Mouse (Mus musculus) skeletal muscle tissue, adult 2 months (tissue): ENCODE results near the gene Ap5s1.

Source experiments
- DNase-seq: peaks from one replicate; pipeline ENCODE4 v3.0.0-alpha.2; 2012; ENCODE audit warnings: low read depth, low spot score

Ap5s1 gene

GRCm38 (mm10) chr2:131187602-131187922, 19.3 kb upstream of the Ap5s1 start:
- no peak for DNase-seq

- DNase-seq = no peak
Observed at GRCm38 (mm10) chr2:131188311-131188710, 18.6 kb upstream of the Ap5s1 start.

DNA sequence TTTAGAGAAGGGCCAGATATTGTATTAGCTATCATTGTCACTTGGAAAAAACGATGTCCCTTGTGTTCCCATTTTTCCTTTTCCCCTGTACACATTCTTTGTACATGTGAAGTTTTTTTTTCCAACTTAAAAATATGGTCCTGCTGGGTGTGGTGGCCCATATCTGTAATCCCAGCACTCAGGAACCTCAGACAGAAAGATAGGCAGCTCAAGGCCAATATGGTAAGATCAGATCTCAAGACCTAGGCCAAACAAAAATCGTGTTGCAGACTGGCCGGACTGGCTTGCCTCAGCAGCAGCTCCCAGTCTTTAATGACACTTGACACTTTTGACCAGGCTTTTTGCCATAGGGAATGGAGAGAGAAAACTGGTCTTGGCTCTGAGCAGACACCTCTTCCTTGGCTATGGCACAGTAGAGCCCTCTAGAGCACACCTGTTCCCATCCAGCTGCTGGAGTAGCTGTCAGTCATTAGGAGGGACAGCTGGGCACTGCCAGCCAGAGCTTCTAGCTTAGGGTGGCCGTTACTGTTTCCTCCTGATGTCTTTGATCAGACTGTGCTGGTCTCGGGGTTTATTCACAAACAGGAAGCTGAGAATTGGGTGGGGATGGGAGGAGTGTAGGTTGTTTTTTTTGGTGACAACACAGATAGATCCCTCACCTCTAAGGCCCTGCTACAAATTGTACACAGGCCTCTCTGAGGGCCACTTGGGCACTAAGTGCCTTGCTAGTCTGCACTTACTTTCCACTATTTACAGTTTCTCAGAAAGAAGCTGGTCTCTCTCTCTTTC, 17.2 kb upstream of the Ap5s1 start:
- peak; percentile 86 for DNase-seq

DNA sequence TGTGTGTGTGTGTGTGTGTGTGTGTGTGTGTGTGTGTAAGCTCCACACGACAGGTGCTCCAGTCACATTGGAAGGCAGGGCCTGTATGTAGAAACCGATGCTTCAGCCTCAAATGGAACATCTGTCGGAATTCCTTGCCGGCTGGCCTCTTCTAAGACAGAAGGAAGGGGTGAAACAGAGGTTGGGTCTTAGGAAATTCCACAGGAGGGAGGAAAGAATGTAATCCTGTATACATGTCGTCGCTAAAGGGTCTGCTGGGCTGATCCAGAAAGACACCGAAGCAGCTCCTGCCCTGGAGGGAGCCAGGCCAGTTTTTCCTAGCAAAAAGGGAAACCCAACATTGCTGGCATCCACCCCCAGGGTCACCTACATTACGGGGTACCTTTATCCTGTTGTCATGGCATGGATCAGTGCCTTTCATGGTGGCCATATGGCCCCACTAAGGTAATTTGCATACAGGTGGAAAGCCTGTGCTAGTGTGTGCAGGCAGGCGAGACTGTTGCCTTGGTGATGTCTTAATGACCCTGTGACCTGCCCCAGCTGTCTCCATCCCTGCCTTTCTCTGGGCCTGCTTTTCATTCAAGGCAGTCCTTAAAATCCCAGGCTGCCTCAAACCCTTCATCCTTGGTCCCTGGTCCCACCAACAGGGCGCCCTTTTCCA, 16.4 kb upstream of the Ap5s1 start:
- no peak for DNase-seq

DNA sequence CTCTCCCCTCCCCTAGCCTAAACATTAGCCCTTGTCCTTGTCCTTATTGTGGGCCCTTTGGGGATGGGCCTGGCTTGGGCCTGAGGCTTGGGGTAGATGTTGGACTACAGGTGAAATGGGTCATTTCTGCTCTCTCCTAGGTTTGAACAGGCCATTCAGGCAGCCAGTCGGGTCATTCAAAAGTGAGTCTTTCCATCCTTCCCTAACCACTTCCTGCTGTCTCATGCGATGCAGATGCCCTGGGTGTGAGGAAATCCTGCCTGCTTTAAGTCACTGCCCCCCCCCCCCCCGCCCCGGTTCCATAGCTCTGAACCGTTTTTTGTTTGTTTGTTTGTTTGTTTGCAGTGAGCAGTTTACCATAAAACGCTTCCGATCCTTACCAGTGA, 15.9 kb upstream of the Ap5s1 start:
- no peak for DNase-seq

GRCm38 (mm10) chr2:131196606-131197316, 10.1 kb upstream of the Ap5s1 start:
- DNase-seq = no peak

DNA sequence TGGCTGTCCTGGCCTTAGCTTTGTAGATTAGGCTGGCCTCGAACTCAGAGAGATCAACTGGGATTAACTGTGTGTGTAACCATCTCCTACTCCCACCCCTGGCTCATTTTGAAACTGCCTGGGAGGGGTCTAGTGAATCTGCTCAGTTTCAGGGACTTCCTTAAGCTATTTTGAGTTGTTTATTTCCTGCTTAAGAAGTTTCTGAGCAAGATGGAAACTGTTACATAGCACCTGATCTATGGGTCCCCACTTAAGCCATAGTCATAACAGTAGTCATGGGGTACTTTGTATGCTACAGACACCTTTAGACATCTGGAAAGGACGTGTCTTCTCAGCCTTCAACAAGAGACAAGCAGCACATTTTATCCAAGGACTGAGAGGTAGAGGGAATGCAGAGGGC, 6.2 kb upstream of the Ap5s1 start:
- no peak for DNase-seq

- DNase-seq = no peak
Observed at GRCm38 (mm10) chr2:131201262-131201661, 5.6 kb upstream of the Ap5s1 start.

GRCm38 (mm10) chr2:131203816-131204409, 3.0 kb upstream of the Ap5s1 start:
- no peak for DNase-seq

DNA sequence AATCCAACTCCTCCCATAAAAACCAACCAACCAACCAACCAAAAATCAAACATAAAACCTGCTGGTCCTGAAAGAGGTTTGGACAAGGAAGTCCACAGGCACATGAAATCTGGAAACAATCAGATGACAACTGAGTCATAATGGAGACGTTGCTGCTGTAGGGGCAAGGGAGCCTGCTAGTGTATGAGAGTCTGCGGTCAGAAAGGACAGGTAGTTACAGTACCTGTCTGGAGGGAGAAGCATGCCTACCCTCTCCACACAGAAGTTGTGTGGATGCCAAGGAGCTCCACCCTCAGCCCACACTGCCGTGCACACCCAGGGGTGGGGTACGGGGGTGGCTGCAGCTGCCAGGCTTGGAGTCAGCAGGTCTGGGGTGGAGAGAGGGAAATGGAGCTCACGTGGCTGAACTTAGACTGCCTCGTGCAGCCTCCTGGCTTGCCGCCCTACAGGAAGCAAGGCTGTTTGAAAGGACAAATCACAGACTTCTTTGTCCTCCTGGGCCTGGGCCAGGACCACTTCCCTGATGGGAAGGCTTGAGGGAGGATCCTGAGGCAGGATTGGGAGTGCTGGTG, 2.4 kb upstream of the Ap5s1 start:
- peak; percentile 99 for DNase-seq

- DNase-seq = no peak
Observed at GRCm38 (mm10) chr2:131205521-131206182, 1.2 kb upstream of the Ap5s1 start.

DNA sequence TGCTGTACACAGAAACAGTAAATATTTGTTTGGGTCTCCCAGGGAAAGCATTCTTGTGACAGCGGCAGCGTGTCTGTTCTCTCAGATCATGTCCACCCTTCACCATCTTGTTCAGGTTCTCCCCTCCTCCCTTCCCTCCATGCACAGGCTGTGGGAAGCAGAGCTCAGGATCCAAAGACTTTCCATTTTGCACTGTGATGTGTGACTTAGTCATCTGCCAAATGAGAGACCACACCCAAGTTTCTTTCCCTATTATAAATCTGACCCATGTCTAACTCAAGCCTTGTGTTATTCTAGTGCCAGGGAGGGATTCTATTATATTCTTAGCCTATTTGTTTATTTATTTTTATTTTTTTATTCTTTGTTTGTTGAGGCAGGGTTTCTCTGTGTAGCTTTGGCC, 1.5 kb downstream of the Ap5s1 start:
- no peak for DNase-seq

DNA sequence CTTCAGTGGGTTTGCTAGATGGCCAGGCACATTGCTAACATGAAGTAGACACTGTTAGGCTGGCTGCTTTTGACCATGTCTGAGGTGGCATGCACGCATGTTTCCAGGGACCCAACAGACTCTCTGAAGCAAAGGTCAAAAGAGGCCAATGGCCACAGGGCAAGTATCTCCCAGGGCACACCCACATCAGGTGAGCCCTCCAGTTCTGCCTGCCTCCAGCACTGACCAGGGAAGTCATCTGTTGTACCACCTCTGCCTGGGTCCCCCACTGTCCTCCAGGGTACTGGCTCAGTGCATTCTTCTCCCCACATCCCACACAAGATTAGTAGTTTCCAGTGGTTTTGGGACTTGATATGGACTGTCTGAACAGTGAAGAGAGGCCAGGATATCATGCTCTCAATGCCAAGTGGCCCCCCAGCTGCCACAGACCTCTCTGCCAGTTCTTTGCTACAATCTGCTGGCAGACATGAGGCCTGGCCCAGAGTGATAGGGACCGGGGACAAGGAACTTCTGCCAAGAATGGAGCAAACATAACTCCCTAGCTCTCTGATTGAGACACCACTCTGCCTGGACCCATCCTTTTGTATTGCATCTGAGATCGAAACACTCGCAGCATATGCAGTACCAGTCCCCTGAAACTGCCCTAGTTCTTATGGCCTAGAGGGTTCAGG, 2.4 kb downstream of the Ap5s1 start:
- no peak for DNase-seq

GRCm38 (mm10) chr2:131209969-131210792, 3.3 kb downstream of the Ap5s1 start:
- DNase-seq = peak; percentile 96

DNA sequence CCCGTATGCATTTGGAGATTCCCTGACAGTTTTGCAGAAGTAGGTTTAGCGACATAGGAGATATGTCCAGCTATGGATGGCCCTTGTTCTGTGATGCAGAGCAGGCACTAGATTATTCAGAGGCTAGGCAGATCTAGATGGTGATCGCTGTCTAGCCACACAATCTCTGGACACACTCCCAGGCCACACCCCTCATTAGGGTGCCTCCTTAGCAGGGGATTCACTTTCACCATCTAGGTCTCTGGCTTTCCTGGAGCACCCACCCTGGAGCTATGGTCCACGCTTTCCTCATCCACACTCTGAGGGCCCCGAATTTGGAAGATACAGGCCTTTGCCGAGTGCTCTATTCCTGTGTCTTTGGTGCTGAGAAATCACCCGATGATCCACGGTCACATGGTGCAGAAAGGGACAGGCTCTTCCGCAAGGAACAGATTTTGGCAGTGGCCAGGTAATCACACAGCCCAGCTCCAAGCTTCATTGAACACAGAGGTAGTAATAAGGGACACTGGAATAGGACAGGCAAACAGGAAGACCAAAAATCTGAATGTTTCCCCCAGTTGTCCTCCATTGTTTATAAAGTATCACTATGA, 4.2 kb downstream of the Ap5s1 start:
- no peak for DNase-seq

GRCm38 (mm10) chr2:131213773-131214172, 6.9 kb downstream of the Ap5s1 start:
- DNase-seq = no peak

GRCm38 (mm10) chr2:131215941-131216858, 9.3 kb downstream of the Ap5s1 start:
- peak; percentile 70 for DNase-seq

GRCm38 (mm10) chr2:131220030-131220429, 13.2 kb downstream of the Ap5s1 start:
- no peak for DNase-seq
